Mouse (Mus musculus) liver, embryonic 15.5 days (tissue): Measurements from ENCODE around the gene Lrrc3b. TPM values are rescaled to one million over a fixed set of nuclear protein-coding genes. Genes with fewer than 3 reads are reported as not detected.

Experiments
- ATAC-seq: fragments of 200-750 bp; cut with Nextera tagmentation; 2 replicates; pipeline ENCODE4 v1.8.0; 2017; ENCODE audit warnings: moderate number of reproducible peaks, mild to moderate bottlenecking, moderate library complexity; ENCODE audit not compliant: insufficient read depth
- H3K27ac ChIP-seq: fragments of 300-500 bp; sonication (generic); replicated peaks from 2 replicates; pipeline ENCODE4 v1.5.1; 2015; ENCODE audit warnings: mild to moderate bottlenecking, inconsistent platforms
- H3K27me3 ChIP-seq: fragments of 300-500 bp; sonication (generic); 2 replicates; pipeline ENCODE4 v1.6.1; 2015; ENCODE audit warnings: mild to moderate bottlenecking, inconsistent platforms
- H3K36me3 ChIP-seq: fragments of 300-500 bp; sonication (generic); replicated peaks from 2 replicates; pipeline ENCODE4 v1.6.1; 2015; ENCODE audit warnings: moderate library complexity, mild to moderate bottlenecking, inconsistent platforms
- H3K4me1 ChIP-seq: fragments of 300-500 bp; sonication (generic); replicated peaks from 2 replicates; pipeline ENCODE4 v1.6.1; 2015; ENCODE audit warnings: inconsistent platforms
- H3K4me2 ChIP-seq: fragments of 300-500 bp; sonication (generic); 2 replicates; pipeline ENCODE4 v1.6.1; 2015; ENCODE audit warnings: moderate library complexity, mild to moderate bottlenecking, inconsistent platforms
- H3K4me3 ChIP-seq: fragments of 300-500 bp; sonication (generic); replicated peaks from 2 replicates; pipeline ENCODE4 v1.5.1; 2015; ENCODE audit warnings: mild to moderate bottlenecking, inconsistent platforms
- H3K9ac ChIP-seq: fragments of 300-500 bp; sonication (generic); 2 replicates; pipeline ENCODE4 v1.6.1; 2015; ENCODE audit warnings: moderate library complexity, mild to moderate bottlenecking, inconsistent platforms
- H3K9me3 ChIP-seq: fragments of 300-500 bp; sonication (generic); replicated peaks from 2 replicates; pipeline ENCODE4 v1.6.1; 2016; ENCODE audit warnings: inconsistent platforms
- WGBS: fragments of 180-500 bp; shearing (Covaris S2); methylation state at CpG from one replicate; pipeline ENCODE4 v1.1.7; 2015; ENCODE audit warnings: mixed read lengths; ENCODE audit not compliant: insufficient replicate concordance; 5-methylcytosine and 5-hydroxymethylcytosine counted together
- polyA plus RNA-seq: library from polyadenylated mRNA; unstranded; fragments of >200 nt; fragmentation: Nextera tagmentation; extraction: Ambion mirVana; gene quantifications from 2 replicates; pipeline ENCODE4 v1.2.1, GENCODE M21; 2015

Gene Lrrc3b
- polyA plus RNA-seq, result 0.06 TPM in 1 of 2 replicates, not detected in the other

DNA sequence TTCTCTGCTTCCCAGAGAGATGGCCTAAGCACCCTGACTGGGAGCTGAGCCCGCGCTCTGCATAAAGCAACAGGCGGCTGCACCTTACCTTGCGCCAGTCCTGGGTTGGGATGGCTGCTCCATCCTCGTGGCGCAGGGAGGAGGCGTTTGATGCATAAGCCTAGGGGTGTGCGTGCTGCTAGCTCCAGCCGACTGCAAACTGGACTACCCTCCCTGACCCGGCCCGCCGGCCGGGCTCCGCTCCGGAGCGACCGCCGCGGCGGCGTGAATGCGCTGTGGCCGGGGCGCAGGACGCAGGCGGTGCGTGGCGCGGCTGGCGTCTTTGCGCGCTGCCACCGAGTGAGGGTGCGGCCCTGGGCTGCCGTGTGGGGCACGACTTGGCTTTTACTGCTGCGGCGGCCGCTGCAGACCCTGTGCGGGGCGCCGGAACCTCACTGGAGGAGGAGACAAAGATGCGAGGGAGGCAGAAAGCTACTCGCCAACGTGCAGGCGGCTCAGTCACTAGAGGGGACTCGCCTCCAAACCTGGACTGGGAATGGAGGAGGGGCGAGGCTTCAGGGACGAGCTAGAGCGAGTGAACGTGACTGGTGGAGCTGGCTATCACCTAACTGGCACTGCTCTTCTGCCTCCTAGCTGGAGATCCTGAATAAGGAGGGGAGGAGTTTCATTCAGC lies at the start of gene Lrrc3b:
TSS of gene Lrrc3b (minus strand) at position 503 of the 673 bp plus-strand sequence.
- Histone ChIP-seq H3K4me2 (peak within 1 kb of the TSS; percentile 46), H3K27me3 (peaks cover 31% of the 10 kb centered on the region), H3K4me3 (peak within 1 kb of the TSS; percentile 29), H3K27ac (no peak within 1 kb of the TSS), H3K36me3 (no peaks in the 10 kb centered on the region), H3K4me1 (no peaks in the 10 kb centered on the region), H3K9me3 (no peaks in the 10 kb centered on the region), H3K9ac (no peak within 1 kb of the TSS)
- ATAC-seq, result no peak
- under 1% methylated on average over 51 of the region's 51 CpGs for WGBS

DNA sequence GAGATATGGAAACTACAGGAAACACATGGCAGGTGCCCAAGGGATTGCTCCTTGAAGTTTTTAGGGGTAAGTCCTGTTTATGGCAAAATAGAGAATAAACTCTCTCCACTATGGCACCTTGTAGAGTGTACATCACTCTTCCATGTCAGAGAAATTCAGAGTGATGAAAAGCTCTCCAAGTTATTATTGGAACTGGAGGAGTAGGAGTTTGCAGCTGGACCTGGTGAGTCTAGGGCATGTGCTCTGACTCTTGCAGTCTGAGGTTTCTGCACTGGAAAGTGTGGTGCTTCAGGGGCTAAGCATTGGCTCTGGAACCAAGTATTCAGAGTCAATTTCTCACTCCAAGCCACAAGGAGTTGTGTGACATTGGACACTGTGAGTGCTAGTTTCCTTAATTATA lies 38.9 kb upstream of the Lrrc3b start:
- Histone ChIP-seq H3K4me3 (no peak overlapping the region), H3K9ac (no peak overlapping the region), H3K27me3 (no peaks in the 10 kb centered on the region), H3K4me1 (no peaks in the 10 kb centered on the region), H3K4me2 (no peak overlapping the region), H3K27ac (no peak overlapping the region), H3K9me3 (no peaks in the 10 kb centered on the region), H3K36me3 (no peaks in the 10 kb centered on the region)
- ATAC-seq, result no peak

DNA sequence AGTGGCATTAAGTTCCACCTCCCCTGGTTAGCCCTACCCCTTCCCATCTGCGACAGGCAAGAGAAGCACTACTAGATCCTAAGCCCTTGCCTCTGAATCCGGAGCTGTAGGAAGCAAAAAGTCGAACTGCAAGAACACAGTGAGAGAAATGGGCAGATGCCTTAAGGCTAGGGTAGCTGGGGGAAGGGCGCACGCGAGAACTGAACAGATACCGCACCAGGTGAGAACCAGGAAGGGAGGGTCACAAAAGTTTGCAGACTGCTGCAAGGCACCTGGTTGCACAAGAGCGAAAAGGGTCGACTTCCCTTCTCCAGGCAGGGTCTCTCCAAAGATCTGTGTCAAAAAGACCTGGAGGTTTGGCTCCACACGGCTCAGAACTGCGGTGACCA lies 697 bp downstream of the Lrrc3b start:
- H3K4me2 ChIP-seq, result peak overlapping the region; percentile 46
- H3K9ac ChIP-seq, result no peak overlapping the region
- no peaks in the 10 kb centered on the region for H3K9me3 ChIP-seq
- H3K27ac ChIP-seq, result no peak overlapping the region
- peaks cover 31% of the 10 kb centered on the region for H3K27me3 ChIP-seq
- ATAC-seq, result no peak
- whole genome bisulfite sequencing, result 3% methylated on average over 11 of the region's 11 CpGs
- no peaks in the 10 kb centered on the region for H3K4me1 ChIP-seq
- no peaks in the 10 kb centered on the region for H3K36me3 ChIP-seq
- H3K4me3 ChIP-seq, result peak overlapping the region; percentile 29; the same call in 1 of the 2 replicates

DNA sequence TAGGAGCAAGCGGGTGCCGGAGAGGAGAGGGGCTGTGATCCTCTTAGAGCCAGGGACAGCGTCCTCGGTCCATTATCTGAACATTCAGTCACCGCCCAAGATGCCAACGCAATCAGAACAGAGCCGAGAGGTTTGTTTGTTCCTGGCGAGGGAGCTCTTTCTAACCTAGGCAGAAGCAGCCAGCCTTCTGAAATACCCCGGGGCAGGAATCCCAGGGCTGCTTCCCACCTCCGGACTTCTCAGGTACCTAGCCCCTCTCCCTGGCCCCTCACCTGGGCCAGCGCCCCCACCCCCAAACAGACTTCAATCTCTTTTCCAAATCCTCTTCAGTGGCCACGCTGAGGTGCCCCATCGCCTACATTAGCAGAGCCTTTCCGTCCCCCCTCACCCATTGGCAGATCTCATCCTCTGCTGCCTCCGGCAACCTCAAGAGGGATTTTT lies 1.3 kb downstream of the Lrrc3b start:
- 11% methylated on average over 15 of the region's 15 CpGs for WGBS

DNA sequence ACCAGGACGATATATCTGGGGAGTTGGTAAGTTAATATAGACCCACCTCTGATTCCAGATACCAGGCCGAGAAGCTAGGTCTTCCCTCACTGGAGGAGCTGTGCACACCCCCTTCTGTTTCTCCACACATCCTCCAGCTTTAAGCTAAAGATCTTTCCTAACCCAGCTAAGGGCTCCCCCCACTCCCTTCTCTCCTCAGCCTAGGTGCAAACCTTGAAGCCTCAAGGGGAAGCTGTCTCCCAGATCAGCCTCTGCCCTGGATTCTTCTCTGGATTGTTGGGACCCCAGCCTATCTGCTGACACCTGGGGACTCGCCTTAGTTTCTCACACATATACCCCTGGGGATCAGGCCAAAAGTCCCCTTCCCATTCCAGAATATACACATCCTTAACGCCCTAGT lies 1.7 kb downstream of the Lrrc3b start:
- ATAC-seq, result no peak
- peaks cover 31% of the 10 kb centered on the region for H3K27me3 ChIP-seq
- H3K36me3 ChIP-seq, result no peaks in the 10 kb centered on the region
- H3K27ac ChIP-seq, result no peak overlapping the region
- no peaks in the 10 kb centered on the region for H3K4me1 ChIP-seq
- H3K9me3 ChIP-seq, result no peaks in the 10 kb centered on the region
- 30% methylated on average over 4 of the region's 4 CpGs for WGBS
- no peak overlapping the region for H3K9ac ChIP-seq
- H3K4me2 ChIP-seq, result no peak overlapping the region
- H3K4me3 ChIP-seq, result no peak overlapping the region

More for the DNA sequence above, 1.3 kb downstream of the Lrrc3b start:
- Histone ChIP-seq H3K4me1 (no peaks in the 10 kb centered on the region), H3K4me3 (no peak overlapping the region), H3K4me2 (peak overlapping the region; percentile 46; the same call in 1 of the 2 replicates), H3K27ac (no peak overlapping the region), H3K27me3 (peaks cover 31% of the 10 kb centered on the region), H3K9ac (no peak overlapping the region), H3K36me3 (no peaks in the 10 kb centered on the region), H3K9me3 (no peaks in the 10 kb centered on the region)
- no peak for ATAC-seq

DNA sequence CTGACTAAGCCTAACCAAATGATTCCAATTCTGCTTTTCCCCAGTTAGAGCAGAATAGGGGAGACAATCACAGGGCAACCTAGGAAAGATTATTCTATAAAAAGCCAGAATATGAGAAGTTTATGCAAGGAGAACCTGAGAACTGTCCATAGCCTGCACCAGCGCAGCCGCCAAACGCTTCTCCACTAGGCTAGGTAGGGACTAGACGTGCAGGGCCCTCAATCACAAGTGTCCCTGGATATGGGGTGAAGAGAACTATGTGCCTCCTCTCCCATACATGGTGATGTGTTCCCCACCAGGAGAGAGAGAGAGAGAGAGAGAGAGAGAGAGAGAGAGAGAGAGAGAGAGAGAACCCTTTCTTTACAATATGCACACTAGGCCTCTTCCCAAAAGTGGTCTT lies 2.2 kb downstream of the Lrrc3b start:
- Histone ChIP-seq H3K4me2 (no peak overlapping the region), H3K4me1 (no peaks in the 10 kb centered on the region), H3K27ac (no peak overlapping the region), H3K36me3 (no peaks in the 10 kb centered on the region), H3K9ac (no peak overlapping the region), H3K4me3 (no peak overlapping the region), H3K27me3 (peaks cover 31% of the 10 kb centered on the region), H3K9me3 (no peaks in the 10 kb centered on the region)
- ATAC-seq, result no peak
- WGBS, result 63% methylated on average over 4 of the region's 4 CpGs

DNA sequence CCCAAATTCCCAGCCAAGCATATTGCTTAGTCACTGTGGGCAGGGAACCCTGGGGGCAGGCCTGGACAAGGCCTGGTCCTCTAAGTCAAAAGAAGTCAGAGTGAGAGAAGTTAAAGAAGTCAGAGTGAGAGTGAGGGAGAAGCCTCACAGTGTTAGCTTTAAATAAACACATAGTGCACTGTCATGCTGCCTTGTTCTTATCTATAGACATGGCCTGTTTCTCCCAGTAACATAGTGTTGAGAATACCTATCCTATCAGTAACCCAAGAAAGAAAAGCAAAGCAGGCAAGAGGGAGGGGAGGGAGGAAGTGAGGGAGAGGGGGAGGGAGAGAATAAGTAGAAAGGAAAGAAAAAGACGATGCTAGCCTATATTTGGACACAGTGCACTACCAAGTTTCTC lies 6.4 kb downstream of the Lrrc3b start:
- no peaks in the 10 kb centered on the region for H3K9me3 ChIP-seq
- H3K27me3 ChIP-seq, result peaks cover 11% of the 10 kb centered on the region
- no peak overlapping the region for H3K4me3 ChIP-seq
- H3K36me3 ChIP-seq, result no peaks in the 10 kb centered on the region
- ATAC-seq, result no peak
- H3K4me1 ChIP-seq, result no peaks in the 10 kb centered on the region
- no peak overlapping the region for H3K4me2 ChIP-seq
- H3K9ac ChIP-seq, result no peak overlapping the region
- 15% methylated on average over 1 of the region's 1 CpGs for WGBS
- no peak overlapping the region for H3K27ac ChIP-seq

DNA sequence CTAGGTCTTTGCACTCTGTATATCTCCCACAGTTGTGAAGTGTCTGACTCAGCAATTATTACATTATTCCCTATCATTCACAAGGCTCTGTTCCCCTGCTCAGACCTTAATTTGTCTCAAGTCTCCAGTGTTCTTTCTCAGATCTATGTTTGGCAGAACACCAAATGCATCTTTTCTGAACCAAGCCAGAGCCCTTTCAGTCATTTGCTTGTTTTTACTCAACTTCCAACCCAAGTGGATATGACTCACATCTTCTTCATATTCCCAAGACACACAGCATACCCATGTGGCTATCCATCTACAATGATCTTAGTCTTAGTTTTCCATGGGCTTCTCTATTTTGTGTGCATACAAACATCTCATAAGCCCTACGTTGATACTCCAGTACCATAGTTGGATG lies 17.2 kb downstream of the Lrrc3b start:
- H3K36me3 ChIP-seq, result no peaks in the 10 kb centered on the region
- WGBS, result 49% methylated on average over 1 of the region's 1 CpGs

DNA sequence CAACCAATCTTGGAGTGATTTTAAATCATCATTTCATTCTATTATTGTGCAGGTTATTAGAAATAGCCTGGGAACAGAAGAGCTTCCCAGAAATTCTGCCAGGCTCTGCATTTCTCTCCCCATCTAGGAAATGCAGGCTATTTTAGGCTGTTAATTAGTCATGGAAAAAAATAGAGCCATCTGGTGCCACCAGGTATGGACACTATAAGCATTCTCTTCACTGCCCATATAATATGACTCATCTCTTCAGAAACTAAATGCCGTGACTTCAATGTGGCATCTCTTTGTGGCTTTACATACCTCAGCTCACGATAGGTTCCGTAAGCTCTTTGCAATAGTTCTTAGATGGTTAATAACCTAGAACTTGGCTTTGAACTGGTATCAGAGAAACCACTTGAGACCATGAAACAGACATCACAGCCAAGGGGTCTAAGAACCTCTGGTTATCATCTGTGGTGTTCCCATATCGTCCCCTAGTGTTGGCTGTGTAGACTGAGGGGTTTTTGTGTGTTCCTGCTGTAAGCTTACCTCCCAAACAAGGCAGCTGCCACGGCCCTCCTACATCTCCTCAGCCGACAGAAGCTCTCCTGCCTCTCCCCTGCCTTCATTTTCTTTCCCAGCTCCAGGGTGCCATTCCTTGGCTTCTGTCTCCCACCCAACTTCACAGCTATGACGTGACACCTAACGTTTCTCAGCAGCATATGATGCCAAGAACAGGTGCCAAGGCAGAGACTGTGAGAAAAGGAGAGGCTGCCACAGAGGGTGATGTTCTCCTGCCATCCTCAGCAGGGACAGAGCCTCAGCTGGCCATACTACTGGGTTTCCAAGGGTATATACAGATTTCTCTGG lies 27.9 kb downstream of the Lrrc3b start:
- H3K27ac ChIP-seq, result no peak overlapping the region
- H3K9ac ChIP-seq, result no peak overlapping the region
- H3K36me3 ChIP-seq, result no peaks in the 10 kb centered on the region
- no peaks in the 10 kb centered on the region for H3K4me1 ChIP-seq
- ATAC-seq, result no peak
- no peaks in the 10 kb centered on the region for H3K27me3 ChIP-seq
- H3K9me3 ChIP-seq, result no peaks in the 10 kb centered on the region
- 57% methylated on average over 8 of the region's 8 CpGs for WGBS
- H3K4me2 ChIP-seq, result no peak overlapping the region
- no peak overlapping the region for H3K4me3 ChIP-seq

More for the DNA sequence above, 17.2 kb downstream of the Lrrc3b start:
- no peak overlapping the region for H3K4me3 ChIP-seq
- no peak overlapping the region for H3K27ac ChIP-seq
- no peaks in the 10 kb centered on the region for H3K4me1 ChIP-seq
- no peak overlapping the region for H3K9ac ChIP-seq
- ATAC-seq, result no peak
- H3K4me2 ChIP-seq, result no peak overlapping the region
- no peaks in the 10 kb centered on the region for H3K9me3 ChIP-seq
- no peaks in the 10 kb centered on the region for H3K27me3 ChIP-seq

DNA sequence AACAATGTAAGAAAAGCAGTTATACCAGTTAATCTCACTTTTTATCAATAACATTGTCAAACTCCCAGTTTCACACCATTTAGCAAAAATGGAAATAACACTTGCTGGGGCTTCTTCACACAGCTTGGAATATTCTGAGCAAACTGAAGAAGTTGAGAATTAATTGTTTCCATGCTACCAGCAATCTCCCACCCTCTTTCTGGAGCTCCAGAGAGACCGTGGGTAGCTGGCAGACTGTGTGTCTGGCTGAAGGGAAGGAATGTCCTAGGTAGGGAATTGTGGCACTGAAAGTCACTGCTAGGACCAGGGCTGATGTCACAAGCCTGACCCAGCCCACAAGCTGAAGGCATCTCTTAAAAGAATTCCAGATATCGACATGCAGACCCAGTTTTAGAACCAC lies 53.3 kb downstream of the Lrrc3b start:
- no peak overlapping the region for H3K27ac ChIP-seq
- no peaks in the 10 kb centered on the region for H3K9me3 ChIP-seq
- H3K9ac ChIP-seq, result no peak overlapping the region
- H3K4me1 ChIP-seq, result no peaks in the 10 kb centered on the region
- no peaks in the 10 kb centered on the region for H3K36me3 ChIP-seq
- no peak overlapping the region for H3K4me2 ChIP-seq
- WGBS, result 60% methylated on average over 2 of the region's 2 CpGs
- no peak for ATAC-seq
- no peaks in the 10 kb centered on the region for H3K27me3 ChIP-seq
- H3K4me3 ChIP-seq, result no peak overlapping the region

DNA sequence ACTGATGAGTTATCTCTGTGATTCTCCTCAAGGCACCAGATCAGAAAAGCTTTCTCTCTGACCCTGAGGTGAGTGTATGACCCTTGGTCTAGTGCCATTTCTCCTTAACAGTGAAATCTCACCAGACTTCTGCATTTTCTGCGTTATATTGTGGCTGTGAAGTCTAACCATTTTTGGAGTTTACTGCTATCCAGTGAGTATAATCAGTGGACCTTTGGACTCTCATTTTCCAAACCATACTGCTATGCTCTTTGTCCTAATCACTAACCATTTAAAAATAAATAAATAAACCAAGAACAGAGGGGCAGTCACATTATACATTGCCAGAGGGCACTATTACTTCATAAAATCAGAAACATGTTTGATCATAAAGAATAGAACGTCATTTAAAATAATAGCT lies 53.8 kb downstream of the Lrrc3b start:
- no peak overlapping the region for H3K4me3 ChIP-seq
- H3K9ac ChIP-seq, result no peak overlapping the region
- H3K36me3 ChIP-seq, result no peaks in the 10 kb centered on the region
- no peak overlapping the region for H3K4me2 ChIP-seq
- no peaks in the 10 kb centered on the region for H3K4me1 ChIP-seq
- 54% methylated on average over 2 of the region's 2 CpGs for WGBS
- H3K9me3 ChIP-seq, result no peaks in the 10 kb centered on the region
- no peak for ATAC-seq
- no peak overlapping the region for H3K27ac ChIP-seq
- H3K27me3 ChIP-seq, result no peaks in the 10 kb centered on the region
